Mouse (Mus musculus) E14TG2a.4 (cell line): ENCODE measurements around the gene Cnot10.

Experiments used
- H3K27me3 ChIP-seq: 2 replicates; pipeline ENCODE4 v1.6.1; 2014; ENCODE audit warnings: low read length, control low read depth; ENCODE audit not compliant: insufficient read depth
- H3K36me3 ChIP-seq: 2 replicates; pipeline ENCODE4 v1.6.1; 2014; ENCODE audit warnings: low read length, control low read depth; ENCODE audit not compliant: insufficient read depth
- H3K4me1 ChIP-seq: replicated peaks from 2 replicates; pipeline ENCODE4 v1.6.1; 2014; ENCODE audit warnings: low read depth, low read length, control low read depth
- H3K4me3 ChIP-seq: replicated peaks from 2 replicates; pipeline ENCODE4 v1.5.1; 2014; ENCODE audit warnings: mild to moderate bottlenecking, low read length
- H3K9me3 ChIP-seq: 2 replicates; pipeline ENCODE4 v1.6.1; 2014; ENCODE audit warnings: low read length, control low read depth
- CTCF ChIP-seq: conservative IDR thresholded peaks from 2 replicates; pipeline ENCODE4 v1.5.1; 2014; ENCODE audit warnings: low read length
- NANOG ChIP-seq: IDR thresholded peaks from 2 replicates; pipeline ENCODE4 v1.6.1; 2014; ENCODE audit warnings: borderline replicate concordance, low read length, mixed read lengths
- POU5F1 ChIP-seq: IDR thresholded peaks from 2 replicates; pipeline ENCODE4 v1.6.1; 2014; ENCODE audit warnings: low read length, borderline replicate concordance

The Cnot10 gene

DNA sequence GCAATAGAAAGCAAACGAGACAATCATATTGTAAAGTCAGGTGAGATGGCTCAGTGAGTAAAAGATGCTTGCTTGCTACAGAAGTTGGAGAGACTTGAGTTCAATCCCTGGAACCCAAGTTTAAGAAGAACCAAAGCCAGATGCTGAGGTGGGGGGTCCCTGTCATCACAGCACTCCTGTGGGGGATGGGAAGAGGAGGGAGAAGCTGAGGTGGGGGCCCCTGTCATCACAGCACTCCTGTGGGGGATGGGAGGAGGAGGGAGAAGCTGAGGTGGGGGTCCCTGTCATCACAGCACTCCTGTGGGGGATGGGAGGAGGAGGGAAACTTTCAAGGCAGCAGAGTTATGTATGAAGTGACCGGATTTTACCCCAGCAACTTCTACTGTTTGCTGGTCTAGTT lies 33.6 kb upstream of the Cnot10 start:
- Histone ChIP-seq H3K4me3 (no peak overlapping the region), H3K36me3 (no peaks in the 10 kb centered on the region), H3K4me1 (peaks cover 33% of the 10 kb centered on the region), H3K9me3 (no peaks in the 10 kb centered on the region), H3K27me3 (no peaks in the 10 kb centered on the region)
- no peak for TF ChIP-seq CTCF
- TF ChIP-seq NANOG = no peak
- TF ChIP-seq POU5F1 = no peak

GRCm38 (mm10) chr9:114672703-114673561 lies 32.9 kb upstream of the Cnot10 start:
- H3K36me3 ChIP-seq = no peaks in the 10 kb centered on the region
- H3K4me3 ChIP-seq = peak overlapping the region; percentile 50; the same call in 1 of the 2 replicates
- no peaks in the 10 kb centered on the region for H3K27me3 ChIP-seq
- H3K9me3 ChIP-seq = no peaks in the 10 kb centered on the region
- H3K4me1 ChIP-seq = peaks cover 36% of the 10 kb centered on the region
- TF ChIP-seq CTCF (no peak), NANOG (no peak), POU5F1 (no peak)

DNA sequence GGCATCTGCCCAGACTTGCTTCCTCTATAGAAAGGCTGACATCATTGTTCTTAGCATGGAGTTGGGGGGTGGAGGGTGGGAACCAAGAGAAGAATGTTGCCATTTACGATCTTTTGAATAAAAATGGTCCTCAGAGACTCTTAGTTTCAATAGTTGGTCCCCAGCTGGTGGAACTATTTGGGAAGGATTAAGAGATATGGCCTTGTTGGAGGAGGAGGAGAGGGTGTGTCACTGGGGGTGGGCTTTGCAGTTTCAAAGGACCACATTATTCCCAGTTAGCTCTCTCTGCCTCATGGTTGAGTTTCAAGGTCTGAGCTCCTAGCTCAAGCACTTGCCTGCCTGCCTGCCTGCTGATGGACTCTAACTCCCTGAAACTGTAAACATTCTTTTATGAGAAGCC lies 32.0 kb upstream of the Cnot10 start:
- no peak for TF ChIP-seq CTCF
- TF ChIP-seq POU5F1 = no peak
- TF ChIP-seq NANOG = no peak
- H3K9me3 ChIP-seq = no peaks in the 10 kb centered on the region
- no peak overlapping the region for H3K4me3 ChIP-seq
- H3K27me3 ChIP-seq = no peaks in the 10 kb centered on the region
- no peaks in the 10 kb centered on the region for H3K36me3 ChIP-seq
- H3K4me1 ChIP-seq = peaks cover 46% of the 10 kb centered on the region

GRCm38 (mm10) chr9:114669011-114669410 lies 29.0 kb upstream of the Cnot10 start:
- H3K4me1 ChIP-seq = peaks cover 59% of the 10 kb centered on the region
- TF ChIP-seq NANOG (no peak), CTCF (no peak), POU5F1 (no peak)
- no peaks in the 10 kb centered on the region for H3K9me3 ChIP-seq
- H3K4me3 ChIP-seq = no peak overlapping the region
- H3K27me3 ChIP-seq = no peaks in the 10 kb centered on the region
- H3K36me3 ChIP-seq = no peaks in the 10 kb centered on the region

- no peak for TF ChIP-seq CTCF
- TF ChIP-seq NANOG = no peak
- no peak for TF ChIP-seq POU5F1
- Histone ChIP-seq H3K4me1 (peaks cover 57% of the 10 kb centered on the region), H3K4me3 (no peak overlapping the region), H3K36me3 (no peaks in the 10 kb centered on the region), H3K27me3 (no peaks in the 10 kb centered on the region), H3K9me3 (no peaks in the 10 kb centered on the region)
Observed at GRCm38 (mm10) chr9:114668047-114668446, 28.1 kb upstream of the Cnot10 start.

DNA sequence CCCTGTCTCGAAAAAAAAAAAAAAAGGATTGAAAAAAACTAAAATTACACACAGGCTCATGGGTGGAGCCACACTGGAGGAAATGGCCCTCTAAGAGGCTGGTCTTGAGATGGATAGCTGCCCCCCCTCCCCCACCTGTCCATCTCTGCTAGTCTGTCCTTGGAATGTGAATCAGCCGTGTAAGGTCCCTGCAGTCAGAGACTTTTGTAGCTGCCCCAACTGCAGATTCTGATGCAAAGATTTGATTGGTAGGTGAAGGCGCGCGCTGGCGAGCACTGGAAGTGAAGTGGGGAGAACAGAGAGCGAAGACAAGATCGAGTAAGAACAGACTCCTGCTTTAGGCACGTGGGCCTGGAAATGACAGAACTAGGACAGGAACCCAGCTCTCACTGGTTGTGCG lies 26.9 kb upstream of the Cnot10 start:
- Histone ChIP-seq H3K4me1 (peaks cover 57% of the 10 kb centered on the region), H3K27me3 (no peaks in the 10 kb centered on the region), H3K36me3 (no peaks in the 10 kb centered on the region), H3K9me3 (no peaks in the 10 kb centered on the region), H3K4me3 (peak overlapping the region; percentile 37; the same call in 1 of the 2 replicates)
- TF ChIP-seq POU5F1 (no peak), NANOG (no peak), CTCF (no peak)

DNA sequence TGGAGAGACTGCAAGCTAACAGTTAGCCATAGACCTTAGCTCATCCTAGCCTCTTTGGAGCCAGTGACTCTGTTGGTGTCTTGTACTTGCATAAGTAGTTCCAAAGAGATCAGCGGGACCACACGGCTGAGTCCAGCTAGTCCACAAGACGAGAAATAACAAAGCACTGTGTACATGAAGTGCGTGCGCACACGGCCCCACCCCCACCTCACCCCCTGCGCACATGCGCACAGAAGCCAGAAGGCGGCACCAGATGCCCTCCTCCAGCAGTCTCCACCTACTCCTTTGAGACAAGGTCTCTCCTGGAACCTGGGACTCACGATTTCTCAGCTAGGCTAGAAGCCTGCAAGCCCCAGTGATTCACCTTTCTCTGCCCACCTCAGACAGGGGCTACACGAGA lies 23.8 kb upstream of the Cnot10 start:
- Histone ChIP-seq H3K36me3 (no peaks in the 10 kb centered on the region), H3K4me1 (peaks cover 73% of the 10 kb centered on the region), H3K4me3 (peak overlapping the region; percentile 73), H3K9me3 (no peaks in the 10 kb centered on the region), H3K27me3 (no peaks in the 10 kb centered on the region)
- TF ChIP-seq NANOG (no peak), CTCF (no peak), POU5F1 (no peak)

- Histone ChIP-seq H3K4me1 (peaks cover 66% of the 10 kb centered on the region), H3K36me3 (no peaks in the 10 kb centered on the region), H3K9me3 (no peaks in the 10 kb centered on the region), H3K27me3 (no peaks in the 10 kb centered on the region), H3K4me3 (no peak overlapping the region)
- TF ChIP-seq NANOG (no peak), CTCF (no peak), POU5F1 (no peak)
Observed at GRCm38 (mm10) chr9:114661991-114662390, 22.0 kb upstream of the Cnot10 start.

- Histone ChIP-seq H3K27me3 (no peaks in the 10 kb centered on the region), H3K36me3 (no peaks in the 10 kb centered on the region), H3K4me3 (no peak overlapping the region), H3K4me1 (peaks cover 61% of the 10 kb centered on the region), H3K9me3 (no peaks in the 10 kb centered on the region)
- TF ChIP-seq NANOG (no peak), CTCF (no peak), POU5F1 (no peak)
Observed at GRCm38 (mm10) chr9:114660983-114661382, 21.0 kb upstream of the Cnot10 start.
